Mouse (Mus musculus) lung, embryonic 16.5 days (tissue): Measurements from ENCODE around the gene Adat3. TPM values are rescaled to one million over a fixed set of nuclear protein-coding genes. Genes with fewer than 3 reads are reported as not detected.

ENCODE experiments used
- ATAC-seq: fragments of 200-750 bp; cut with Nextera tagmentation; 2 replicates; pipeline ENCODE4 v1.8.0; 2017; ENCODE audit warnings: low read depth, mild to moderate bottlenecking, moderate library complexity
- H3K27ac ChIP-seq: fragments of 300-500 bp; sonication (generic); 2 replicates; pipeline ENCODE4 v1.5.1; 2014; ENCODE audit warnings: mild to moderate bottlenecking, control low read depth, low read length
- H3K27me3 ChIP-seq: fragments of 300-500 bp; sonication (generic); 2 replicates; pipeline ENCODE4 v1.6.1; 2014; ENCODE audit warnings: low read depth, low read length, mixed read lengths; ENCODE audit not compliant: control insufficient read depth, insufficient read depth
- H3K36me3 ChIP-seq: fragments of 300-500 bp; sonication (generic); 2 replicates; pipeline ENCODE4 v1.6.1; 2014; ENCODE audit warnings: low read length; ENCODE audit not compliant: control insufficient read depth, insufficient read depth
- H3K4me1 ChIP-seq: fragments of 300-500 bp; sonication (generic); replicated peaks from 2 replicates; pipeline ENCODE4 v1.6.1; 2014; ENCODE audit warnings: low read length, mixed read lengths; ENCODE audit not compliant: control insufficient read depth, insufficient read depth
- H3K4me2 ChIP-seq: fragments of 300-500 bp; sonication (generic); 2 replicates; pipeline ENCODE4 v1.6.1; 2014; ENCODE audit warnings: low read depth, low read length, control low read depth
- H3K4me3 ChIP-seq: fragments of 300-500 bp; sonication (generic); 2 replicates; pipeline ENCODE4 v1.5.1; 2014; ENCODE audit warnings: mild to moderate bottlenecking, low read length, control low read depth
- H3K9ac ChIP-seq: fragments of 300-500 bp; sonication (generic); 2 replicates; pipeline ENCODE4 v1.6.1; 2014; ENCODE audit warnings: low read length, control low read depth
- H3K9me3 ChIP-seq: fragments of 300-500 bp; sonication (generic); 2 replicates; pipeline ENCODE4 v1.6.1; 2016; ENCODE audit warnings: low read length; ENCODE audit not compliant: control insufficient read depth
- WGBS: fragments of 180-500 bp; shearing (Covaris S2); extraction: QIAGEN DNeasy Blood & Tissue Kit; methylation state at CpG from one replicate; pipeline ENCODE4 v1.1.7; 2014; 5-methylcytosine and 5-hydroxymethylcytosine counted together
- polyA plus RNA-seq: library from polyadenylated mRNA; unstranded; fragments of >200 nt; fragmentation: Nextera tagmentation; extraction: Ambion mirVana; gene quantifications from 2 replicates; pipeline ENCODE4 v1.2.1, GENCODE M21; 2015

Adat3 gene
- polyA plus RNA-seq, 1 experiment from 2014 or later, result 7.1 TPM

- Histone ChIP-seq H3K4me1 (peaks cover 30% of the 10 kb centered on the region), H3K36me3 (no peaks in the 10 kb centered on the region), H3K9ac (peak within 1 kb of the TSS; percentile 70), H3K27me3 (no peaks in the 10 kb centered on the region), H3K4me2 (peak within 1 kb of the TSS; percentile 96), H3K9me3 (no peaks in the 10 kb centered on the region), H3K4me3 (peak within 1 kb of the TSS; percentile 57), H3K27ac (peak within 1 kb of the TSS; percentile 92)
- ATAC-seq, result peak; percentile 89
- WGBS, result under 1% methylated on average over 65 of the region's 97 CpGs
Measured at GRCm38 (mm10) chr10:80577195-80578130, 25.2 kb upstream of the Adat3 start, which contains the start of gene Klf16. TSS of gene Klf16 (minus strand) at chr10:80577321.

- ATAC-seq, result peak; percentile 50
- Histone ChIP-seq H3K9ac (peak overlapping the region; percentile 70), H3K4me2 (peak overlapping the region; percentile 96), H3K9me3 (no peaks in the 10 kb centered on the region), H3K4me1 (peaks cover 30% of the 10 kb centered on the region), H3K36me3 (peaks cover 1% of the 10 kb centered on the region; the same call in 1 of the 2 replicates), H3K4me3 (peak overlapping the region; percentile 57), H3K27me3 (no peaks in the 10 kb centered on the region), H3K27ac (peak overlapping the region; percentile 92)
- under 1% methylated on average over 29 of the region's 29 CpGs for WGBS
Measured at GRCm38 (mm10) chr10:80578131-80578750, 24.4 kb upstream of the Adat3 start.

GRCm38 (mm10) chr10:80578911-80579310 is 23.8 kb upstream of the Adat3 start:
- H3K4me3 ChIP-seq, result peak overlapping the region; percentile 57
- WGBS, result 8% methylated on average over 8 of the region's 8 CpGs
- ATAC-seq, result no peak

GRCm38 (mm10) chr10:80583047-80583446 is 19.6 kb upstream of the Adat3 start:
- peaks cover 4% of the 10 kb centered on the region; the same call in 1 of the 2 replicates for H3K36me3 ChIP-seq
- no peak overlapping the region for H3K4me2 ChIP-seq
- H3K4me1 ChIP-seq, result peaks cover 23% of the 10 kb centered on the region
- 75% methylated on average over 5 of the region's 5 CpGs for WGBS
- H3K27me3 ChIP-seq, result no peaks in the 10 kb centered on the region
- H3K9ac ChIP-seq, result no peak overlapping the region
- H3K4me3 ChIP-seq, result no peak overlapping the region
- no peak overlapping the region for H3K27ac ChIP-seq
- no peak for ATAC-seq
- H3K9me3 ChIP-seq, result no peaks in the 10 kb centered on the region

More at GRCm38 (mm10) chr10:80578911-80579310, 23.8 kb upstream of the Adat3 start:
- Histone ChIP-seq H3K27me3 (no peaks in the 10 kb centered on the region), H3K4me1 (peaks cover 28% of the 10 kb centered on the region), H3K36me3 (peaks cover 2% of the 10 kb centered on the region; the same call in 1 of the 2 replicates), H3K9me3 (no peaks in the 10 kb centered on the region), H3K27ac (peak overlapping the region; percentile 92), H3K4me2 (peak overlapping the region; percentile 96), H3K9ac (peak overlapping the region; percentile 70)

GRCm38 (mm10) chr10:80584045-80584488 is 18.6 kb upstream of the Adat3 start:
- ATAC-seq, result no peak
- no peak overlapping the region for H3K9ac ChIP-seq
- no peak overlapping the region for H3K4me2 ChIP-seq
- H3K27me3 ChIP-seq, result no peaks in the 10 kb centered on the region
- H3K36me3 ChIP-seq, result peaks cover 4% of the 10 kb centered on the region; the same call in 1 of the 2 replicates
- H3K4me1 ChIP-seq, result peaks cover 25% of the 10 kb centered on the region
- no peaks in the 10 kb centered on the region for H3K9me3 ChIP-seq
- no peak overlapping the region for H3K27ac ChIP-seq
- no peak overlapping the region for H3K4me3 ChIP-seq
- WGBS, result 51% methylated on average over 12 of the region's 12 CpGs

- H3K27me3 ChIP-seq, result no peaks in the 10 kb centered on the region
- no peak overlapping the region for H3K27ac ChIP-seq
- H3K4me1 ChIP-seq, result peaks cover 29% of the 10 kb centered on the region
- 65% methylated on average over 12 of the region's 12 CpGs for WGBS
- peak overlapping the region; percentile 46; the same call in 1 of the 2 replicates for H3K9ac ChIP-seq
- peaks cover 4% of the 10 kb centered on the region; the same call in 1 of the 2 replicates for H3K36me3 ChIP-seq
- no peak; the same call in 1 of the 2 replicates for ATAC-seq
- no peaks in the 10 kb centered on the region for H3K9me3 ChIP-seq
- H3K4me3 ChIP-seq, result peak overlapping the region; percentile 37
- H3K4me2 ChIP-seq, result peak overlapping the region; percentile 38
Measured at GRCm38 (mm10) chr10:80584642-80585552, 17.8 kb upstream of the Adat3 start.

GRCm38 (mm10) chr10:80585581-80585980 is 17.1 kb upstream of the Adat3 start:
- Histone ChIP-seq H3K9ac (peak overlapping the region; percentile 46; the same call in 1 of the 2 replicates), H3K9me3 (no peaks in the 10 kb centered on the region), H3K36me3 (peaks cover 4% of the 10 kb centered on the region; the same call in 1 of the 2 replicates), H3K4me2 (peak overlapping the region; percentile 38), H3K4me3 (peak overlapping the region; percentile 37), H3K4me1 (peaks cover 29% of the 10 kb centered on the region), H3K27ac (no peak overlapping the region), H3K27me3 (no peaks in the 10 kb centered on the region)
- WGBS, result 87% methylated on average over 8 of the region's 8 CpGs
- no peak for ATAC-seq

- WGBS, result 91% methylated on average over 48 of the region's 51 CpGs
Measured at GRCm38 (mm10) chr10:80586407-80587304, 16.0 kb upstream of the Adat3 start.

More at GRCm38 (mm10) chr10:80586407-80587304, 16.0 kb upstream of the Adat3 start:
- Histone ChIP-seq H3K27me3 (no peaks in the 10 kb centered on the region), H3K9me3 (no peaks in the 10 kb centered on the region), H3K27ac (peak overlapping the region; percentile 88), H3K4me2 (peak overlapping the region; percentile 38), H3K9ac (peak overlapping the region; percentile 49), H3K36me3 (peaks cover 4% of the 10 kb centered on the region; the same call in 1 of the 2 replicates), H3K4me1 (peaks cover 29% of the 10 kb centered on the region), H3K4me3 (peak overlapping the region; percentile 37)
- no peak for ATAC-seq
